Mouse (Mus musculus) layer of hippocampus, postnatal 25 days (tissue): ENCODE data around the gene Aldh1l1. TPM values are rescaled to one million over a fixed set of nuclear protein-coding genes. Genes with fewer than 3 reads are reported as not detected.
"Not testable (repeated sequence)": the region's sequence is repeated elsewhere in the genome, so short reads cannot be mapped to it uniquely, and the experiment has no call there.

Experiments used
- DNase-seq, 2 experiments: peaks; one replicate each; pipeline ENCODE4 v3.0.0; 2022; ENCODE audit warnings: mixed read lengths in 2 of 2, low spot score in 1 of 2; ENCODE audit errors: extremely low spot score in 1 of 2
- total RNA-seq, 2 experiments: library from RNA; stranded (reverse); gene quantifications; 2 replicates each; pipeline ENCODE4 v1.2.3; 2021

Gene Aldh1l1
- total RNA-seq, 2 experiments from 2014 or later: 45.0 to 48.4 TPM

GRCm38 (mm10) chr6:90615991-90616390 lies 129.8 kb downstream of the Aldh1l1 start:
- DNase-seq: no peak

DNA sequence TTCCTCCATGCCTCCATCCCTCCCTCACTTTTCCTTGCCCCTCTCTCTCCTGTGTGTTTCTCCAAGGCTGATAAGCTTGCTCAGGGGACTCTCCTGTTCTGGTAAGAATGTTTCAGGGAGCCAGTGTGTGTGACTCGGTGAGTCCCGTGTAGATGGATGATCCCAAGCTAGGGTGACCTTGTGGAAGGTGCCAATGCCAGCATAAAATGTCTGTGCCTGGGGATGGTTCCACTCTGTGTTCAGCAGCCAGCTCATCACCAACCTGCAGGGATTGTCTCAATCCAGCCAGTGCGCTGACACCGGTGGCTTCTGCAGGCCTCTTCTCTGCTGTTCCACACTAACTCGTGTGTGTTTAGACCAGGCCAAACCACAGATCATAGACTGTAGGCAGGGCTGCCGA lies 130.3 kb downstream of the Aldh1l1 start:
- no peak for DNase-seq

DNA sequence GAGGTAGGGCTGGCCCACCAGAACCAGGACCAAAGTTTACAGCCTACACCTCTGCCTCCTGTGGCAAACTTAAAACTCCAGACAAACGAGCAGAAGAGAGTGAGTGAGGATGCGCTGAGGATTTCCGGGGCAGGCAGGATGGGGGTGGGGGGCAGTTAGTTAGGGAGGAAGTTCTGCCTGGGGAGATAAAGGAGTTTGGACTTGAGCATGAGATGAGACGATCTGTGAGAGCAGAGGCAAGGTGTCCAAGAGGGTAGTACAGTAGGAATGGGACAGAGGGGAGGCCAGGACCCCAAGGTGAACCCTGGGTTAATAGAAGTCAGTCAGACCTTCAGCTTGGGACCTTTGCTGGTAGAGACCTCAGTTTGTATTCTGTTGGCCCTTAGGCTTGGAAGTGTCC lies 132.0 kb downstream of the Aldh1l1 start:
- DNase-seq: no peak

DNA sequence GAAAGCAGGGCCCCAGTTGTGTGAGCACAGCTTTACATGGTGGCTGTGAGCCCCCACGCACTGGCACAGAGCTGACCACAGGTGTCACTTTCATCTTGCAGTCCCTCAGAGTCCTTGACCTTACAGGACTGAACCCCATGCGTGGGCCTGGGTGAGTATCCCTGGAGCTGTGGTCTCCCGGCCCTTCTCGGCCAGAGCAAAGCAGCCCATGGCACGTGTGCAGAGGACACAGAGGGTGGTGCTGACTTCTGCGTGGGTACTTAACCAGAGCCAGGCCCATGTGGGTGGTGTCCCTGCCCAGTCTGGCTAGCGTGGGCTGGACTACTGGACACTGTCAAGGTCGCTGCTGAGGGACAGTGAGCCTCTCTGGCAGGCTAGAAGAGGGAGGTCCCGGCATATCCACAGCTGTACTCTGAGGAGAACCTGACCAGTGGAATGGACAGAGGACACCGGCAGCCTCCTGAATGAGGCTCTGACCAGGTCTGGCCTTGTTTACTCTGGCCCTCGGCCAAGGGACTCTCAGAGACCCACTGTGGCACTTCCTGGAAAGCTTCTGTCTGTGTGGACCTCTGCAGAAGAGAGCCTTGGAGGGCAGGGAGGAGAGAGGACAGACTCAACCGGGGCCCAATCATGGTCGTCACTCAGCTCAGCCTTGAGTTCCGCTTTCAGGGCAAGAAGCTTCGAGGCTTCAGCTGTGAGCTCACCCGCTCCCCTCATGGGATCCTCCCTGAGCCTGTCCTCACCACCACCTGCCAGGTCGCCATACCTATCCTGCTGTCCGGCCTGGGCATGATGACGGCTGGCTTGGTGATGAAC lies 132.8 kb downstream of the Aldh1l1 start:
- DNase-seq: no peak

DNA sequence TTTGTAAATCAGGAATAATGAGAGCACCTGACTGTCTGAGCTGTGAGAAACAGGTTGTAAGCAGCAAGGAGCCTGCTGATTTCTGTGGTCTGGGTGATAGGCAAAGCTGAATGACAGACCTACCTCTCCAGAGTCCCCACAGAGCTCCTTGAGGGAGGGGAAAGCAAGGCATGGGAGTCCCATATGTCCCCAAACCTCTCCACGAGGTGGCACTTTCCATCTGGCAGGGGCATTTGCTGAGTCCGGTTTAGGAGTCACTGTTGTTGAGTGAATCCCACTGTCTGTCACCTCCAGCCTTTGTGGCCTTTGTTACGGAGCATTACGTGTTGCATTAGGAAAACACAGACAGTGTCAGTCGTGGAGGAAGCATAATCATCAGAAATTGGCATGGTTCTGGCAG lies 133.7 kb downstream of the Aldh1l1 start:
- DNase-seq: no peak

GRCm38 (mm10) chr6:90620791-90621583 lies 134.8 kb downstream of the Aldh1l1 start:
- DNase-seq: no peak

GRCm38 (mm10) chr6:90621584-90621890 lies 135.3 kb downstream of the Aldh1l1 start:
- DNase-seq: no peak

GRCm38 (mm10) chr6:90622758-90623455 lies 136.7 kb downstream of the Aldh1l1 start:
- no peak for DNase-seq

GRCm38 (mm10) chr6:90623456-90623836 lies 137.2 kb downstream of the Aldh1l1 start:
- no peak for DNase-seq

GRCm38 (mm10) chr6:90624184-90624583 lies 138.0 kb downstream of the Aldh1l1 start:
- peak in 1 of 2 experiments; percentile 36 for DNase-seq

DNA sequence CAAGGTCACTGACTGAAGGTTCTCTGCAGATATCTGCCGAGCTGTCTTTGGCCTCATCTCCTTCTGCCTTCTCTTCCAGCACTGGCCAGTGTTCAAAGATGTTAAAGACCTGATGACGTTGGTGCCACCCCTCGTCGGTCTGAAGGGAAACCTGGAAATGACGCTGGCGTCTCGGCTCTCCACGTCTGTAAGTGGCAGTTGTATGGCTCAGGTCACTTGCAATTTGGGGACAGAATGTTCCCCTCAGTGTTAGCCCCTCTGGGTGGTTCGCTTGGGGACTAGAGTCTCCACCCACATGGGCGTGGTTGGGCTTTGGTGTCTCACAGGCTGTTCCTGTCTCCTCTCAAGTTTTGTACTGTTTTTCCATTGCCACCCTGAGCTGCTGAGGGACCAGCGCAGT lies 138.5 kb downstream of the Aldh1l1 start:
- no peak for DNase-seq

GRCm38 (mm10) chr6:90625207-90625994 lies 139.2 kb downstream of the Aldh1l1 start:
- no peak for DNase-seq

- DNase-seq: no peak
Observed at GRCm38 (mm10) chr6:90627556-90627955, 141.3 kb downstream of the Aldh1l1 start.

GRCm38 (mm10) chr6:90629506-90629905 lies 143.3 kb downstream of the Aldh1l1 start:
- no peak for DNase-seq

DNA sequence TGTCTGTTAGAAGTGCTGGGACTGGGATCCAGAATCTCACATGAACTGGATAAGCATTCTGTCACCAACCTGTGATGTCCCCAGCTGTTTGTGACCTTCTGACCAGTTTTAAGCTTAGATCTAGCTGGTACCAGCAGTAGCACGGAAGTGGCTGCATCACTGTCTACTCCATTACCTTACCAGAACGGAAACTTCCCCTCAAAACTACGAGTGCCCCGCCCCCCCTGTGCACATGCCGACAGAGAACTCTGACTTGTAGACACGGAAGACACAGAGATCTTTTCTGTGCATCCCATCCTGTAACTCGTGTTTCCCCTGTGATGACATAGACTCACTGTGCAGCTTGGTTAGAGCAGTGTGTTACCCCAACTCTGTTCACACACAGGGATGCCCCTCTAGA lies 144.2 kb downstream of the Aldh1l1 start:
- no peak for DNase-seq

- DNase-seq: not testable (repeated sequence)
Observed at GRCm38 (mm10) chr6:90632526-90632925, 146.3 kb downstream of the Aldh1l1 start.

DNA sequence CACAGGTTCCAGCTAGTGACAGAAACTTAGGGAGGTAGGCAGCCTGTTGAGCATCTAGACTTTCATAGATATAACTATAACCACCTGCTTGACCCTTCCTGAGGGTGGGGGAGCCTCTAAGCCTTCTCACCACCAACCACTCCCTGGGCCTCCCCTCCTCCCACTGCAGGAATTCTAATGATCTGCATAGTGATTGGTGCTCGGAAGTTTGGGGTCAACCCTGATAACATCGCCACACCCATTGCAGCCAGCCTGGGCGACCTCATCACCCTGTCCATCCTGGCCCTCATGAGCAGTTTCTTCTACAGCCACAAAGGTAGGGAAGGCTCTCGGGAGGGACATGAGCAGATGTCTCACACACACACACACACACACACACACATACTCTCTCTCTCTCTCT lies 148.9 kb downstream of the Aldh1l1 start:
- no peak for DNase-seq

- DNase-seq: no peak
Observed at GRCm38 (mm10) chr6:90635611-90636010, 149.4 kb downstream of the Aldh1l1 start.

GRCm38 (mm10) chr6:90643057-90643456 lies 156.8 kb downstream of the Aldh1l1 start:
- DNase-seq: no peak

DNA sequence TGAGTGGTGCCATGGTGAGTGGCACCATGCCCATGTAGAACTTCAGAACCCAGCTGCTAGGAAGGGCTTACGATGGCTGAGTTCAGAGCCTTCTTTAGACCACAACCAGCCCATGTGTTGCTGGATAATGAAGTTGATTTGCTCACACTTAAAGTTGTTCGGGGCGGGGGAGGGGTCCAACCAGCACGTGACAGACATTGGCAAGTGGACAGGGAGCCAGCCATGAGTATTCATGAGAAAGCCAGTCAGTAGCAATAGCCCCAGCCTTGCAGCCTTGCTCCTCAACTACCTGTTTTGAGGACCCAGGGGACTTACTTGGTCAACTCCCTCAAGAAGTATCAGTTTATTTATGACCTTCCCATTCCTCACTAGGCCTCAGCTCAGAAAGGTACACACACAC lies 158.7 kb downstream of the Aldh1l1 start:
- DNase-seq: no peak
